Mouse (Mus musculus) lung, postnatal 0 days (tissue): ENCODE data around the gene Cdca4. TPM values are rescaled to one million over a fixed set of nuclear protein-coding genes. Genes with fewer than 3 reads are reported as not detected.
"Not testable (repeated sequence)": the region's sequence is repeated elsewhere in the genome, so short reads cannot be mapped to it uniquely, and the experiment has no call there.

Source experiments
- ATAC-seq: fragments of 200-750 bp; cut with Nextera tagmentation; 2 replicates; pipeline ENCODE4 v1.8.0; 2017; ENCODE audit warnings: moderate library complexity
- DNase-seq: peaks from one replicate; pipeline ENCODE4 v3.0.0-alpha.2; 2016; ENCODE audit warnings: low spot score
- H3K27ac ChIP-seq: fragments of 300-500 bp; sonication (generic); 2 replicates; pipeline ENCODE4 v1.5.1; 2014; ENCODE audit warnings: antibody characterized with exemption, mild to moderate bottlenecking, low read length, mixed read lengths
- H3K27me3 ChIP-seq: fragments of 300-500 bp; sonication (generic); replicated peaks from 2 replicates; pipeline ENCODE4 v1.6.1; 2014; ENCODE audit warnings: low read length, mixed read lengths; ENCODE audit not compliant: insufficient read depth
- H3K36me3 ChIP-seq: fragments of 300-500 bp; sonication (generic); 2 replicates; pipeline ENCODE4 v1.6.1; 2014; ENCODE audit warnings: low read length, mixed read lengths; ENCODE audit not compliant: insufficient read depth
- H3K4me1 ChIP-seq: fragments of 300-500 bp; sonication (generic); 2 replicates; pipeline ENCODE4 v1.6.1; 2014; ENCODE audit warnings: antibody characterized with exemption, low read depth, low read length, mixed read lengths; ENCODE audit not compliant: insufficient read depth
- H3K4me2 ChIP-seq: fragments of 300-500 bp; sonication (generic); replicated peaks from 2 replicates; pipeline ENCODE4 v1.6.1; 2014; ENCODE audit warnings: low read depth, mild to moderate bottlenecking, low read length, moderate library complexity, mixed read lengths
- H3K4me3 ChIP-seq: fragments of 300-500 bp; sonication (generic); 2 replicates; pipeline ENCODE4 v1.5.1; 2014; ENCODE audit warnings: low read depth, low read length
- H3K9ac ChIP-seq: fragments of 300-500 bp; sonication (generic); replicated peaks from 2 replicates; pipeline ENCODE4 v1.6.1; 2014; ENCODE audit warnings: low read depth, mild to moderate bottlenecking
- H3K9me3 ChIP-seq: fragments of 300-500 bp; sonication (generic); 2 replicates; pipeline ENCODE4 v1.6.1; 2016; ENCODE audit warnings: low read length, mixed read lengths
- CTCF ChIP-seq: IDR thresholded peaks from 2 replicates; pipeline ENCODE4 v1.5.1; 2016; ENCODE audit warnings: antibody characterized with exemption, mild to moderate bottlenecking
- EP300 ChIP-seq: IDR thresholded peaks from 2 replicates; pipeline ENCODE4 v1.6.1; 2016; ENCODE audit warnings: antibody characterized with exemption, mild to moderate bottlenecking, control low read depth
- WGBS: fragments of 180-500 bp; shearing (Covaris S2); extraction: QIAGEN DNeasy Blood & Tissue Kit; methylation state at CpG from one replicate; pipeline ENCODE4 v1.1.7; 2014; 5-methylcytosine and 5-hydroxymethylcytosine counted together
- polyA plus RNA-seq: library from polyadenylated mRNA; unstranded; fragments of >200 nt; fragmentation: Nextera tagmentation; extraction: Ambion mirVana; gene quantifications from 2 replicates; pipeline ENCODE4 v1.2.1, GENCODE M21; 2015

The Cdca4 gene
- polyA plus RNA-seq, 1 experiment from 2014 or later = 28.1 TPM

- DNase-seq (no peak), ATAC-seq (no peak)
- no peak overlapping the region for H3K27ac ChIP-seq
- H3K4me1 ChIP-seq = no peaks in the 10 kb centered on the region
- WGBS = 73% methylated on average over 11 of the region's 11 CpGs
- no peaks in the 10 kb centered on the region for H3K36me3 ChIP-seq
- H3K9ac ChIP-seq = no peak overlapping the region
- H3K27me3 ChIP-seq = no peaks in the 10 kb centered on the region
- no peak overlapping the region for H3K4me2 ChIP-seq
- H3K9me3 ChIP-seq = no peaks in the 10 kb centered on the region
- TF ChIP-seq EP300 = no peak
- TF ChIP-seq CTCF = no peak
- H3K4me3 ChIP-seq = no peak overlapping the region
Measured at GRCm38 (mm10) chr12:112853050-112853729, 24.0 kb upstream of the Cdca4 start.

GRCm38 (mm10) chr12:112851116-112851515 is 21.9 kb upstream of the Cdca4 start:
- 0 out of 2 replicates have a peak, but pooled peaks have one; percentile 43 for ATAC-seq
- TF ChIP-seq EP300 (no peak), CTCF (no peak)
- WGBS = 15% methylated on average over 6 of the region's 8 CpGs
- no peaks in the 10 kb centered on the region for H3K4me1 ChIP-seq
- H3K4me3 ChIP-seq = no peak overlapping the region
- H3K36me3 ChIP-seq = no peaks in the 10 kb centered on the region
- H3K27me3 ChIP-seq = no peaks in the 10 kb centered on the region
- DNase-seq = peak; percentile 65
- no peak overlapping the region for H3K4me2 ChIP-seq
- no peaks in the 10 kb centered on the region for H3K9me3 ChIP-seq
- no peak overlapping the region for H3K9ac ChIP-seq
- H3K27ac ChIP-seq = no peak overlapping the region

GRCm38 (mm10) chr12:112850344-112850743 is 21.1 kb upstream of the Cdca4 start:
- Histone ChIP-seq H3K27ac (no peak overlapping the region), H3K4me2 (no peak overlapping the region), H3K27me3 (no peaks in the 10 kb centered on the region), H3K4me3 (no peak overlapping the region), H3K4me1 (no peaks in the 10 kb centered on the region), H3K36me3 (no peaks in the 10 kb centered on the region), H3K9me3 (no peaks in the 10 kb centered on the region), H3K9ac (no peak overlapping the region)
- DNase-seq (no peak), ATAC-seq (no peak)
- TF ChIP-seq CTCF = no peak
- no peak for TF ChIP-seq EP300
- 87% methylated on average over 9 of the region's 9 CpGs for WGBS

- H3K27ac ChIP-seq = no peak overlapping the region
- peak; percentile 19 for DNase-seq
- WGBS = 69% methylated on average over 11 of the region's 11 CpGs
- H3K4me3 ChIP-seq = no peak overlapping the region
- TF ChIP-seq EP300 = no peak
- peak; percentile 50 for TF ChIP-seq CTCF
- no peak for ATAC-seq
- no peaks in the 10 kb centered on the region for H3K27me3 ChIP-seq
- no peaks in the 10 kb centered on the region for H3K4me1 ChIP-seq
- no peaks in the 10 kb centered on the region for H3K9me3 ChIP-seq
- H3K36me3 ChIP-seq = no peaks in the 10 kb centered on the region
- no peak overlapping the region for H3K4me2 ChIP-seq
- H3K9ac ChIP-seq = no peak overlapping the region
Measured at GRCm38 (mm10) chr12:112849235-112850022, 20.2 kb upstream of the Cdca4 start.

GRCm38 (mm10) chr12:112847880-112848279 is 18.7 kb upstream of the Cdca4 start:
- no peaks in the 10 kb centered on the region for H3K27me3 ChIP-seq
- no peaks in the 10 kb centered on the region for H3K4me1 ChIP-seq
- H3K9me3 ChIP-seq = no peaks in the 10 kb centered on the region
- no peak overlapping the region for H3K4me2 ChIP-seq
- no peaks in the 10 kb centered on the region for H3K36me3 ChIP-seq
- no peak overlapping the region for H3K4me3 ChIP-seq
- TF ChIP-seq CTCF (no peak), EP300 (no peak)
- H3K27ac ChIP-seq = no peak overlapping the region
- ATAC-seq (no peak), DNase-seq (no peak)
- H3K9ac ChIP-seq = no peak overlapping the region
- 97% methylated on average over 2 of the region's 2 CpGs for WGBS

- Histone ChIP-seq H3K4me2 (no peak overlapping the region), H3K4me1 (no peaks in the 10 kb centered on the region), H3K9me3 (no peaks in the 10 kb centered on the region), H3K9ac (no peak overlapping the region), H3K27ac (no peak overlapping the region), H3K27me3 (no peaks in the 10 kb centered on the region), H3K4me3 (no peak overlapping the region), H3K36me3 (no peaks in the 10 kb centered on the region)
- whole genome bisulfite sequencing = 16% methylated on average over 3 of the region's 3 CpGs
- peak; percentile 88 for ATAC-seq
- DNase-seq = peak; percentile 84
- TF ChIP-seq EP300 (no peak), CTCF (peak; percentile 100)
Measured at GRCm38 (mm10) chr12:112843803-112844202, 14.6 kb upstream of the Cdca4 start.

GRCm38 (mm10) chr12:112842128-112842527 is 12.9 kb upstream of the Cdca4 start:
- not testable (repeated sequence) for H3K9me3 ChIP-seq, DNase-seq, H3K27ac ChIP-seq, H3K9ac ChIP-seq, H3K27me3 ChIP-seq, ATAC-seq, H3K4me3 ChIP-seq, H3K4me2 ChIP-seq, H3K36me3 ChIP-seq, H3K4me1 ChIP-seq
- 45% methylated on average over 2 of the region's 2 CpGs for WGBS
